Mouse (Mus musculus) fibroblast of lung, adult 2 months (primary cell): ENCODE data around the gene Fibcd1.

Experiments
- DNase-seq: peaks from one replicate; pipeline ENCODE4 v3.0.0-alpha.2; 2011; ENCODE audit warnings: low read depth

The Fibcd1 gene

GRCm38 (mm10) chr2:31767104-31767503, 78.7 kb downstream of the Fibcd1 start:
- DNase-seq = no peak
